Mouse (Mus musculus): ENCODE measurements at regions not wholly inside any gene's neighbourhood (a gene's known extent, or its start where the extent isn't known, plus 50 kb on each side); places are given as distances from the start of the nearest gene placed in this dataset.

GRCm38 (mm10) chr4:55929141-55929782 is 397.0 kb upstream of the Klf4 start:
- peak; percentile 11 for DNase-seq (ENCODE audit: low spot score)

GRCm38 (mm10) chr4:55928670-55929069 is 396.4 kb upstream of the Klf4 start:
- no peak for DNase-seq (ENCODE audit: low spot score)

GRCm38 (mm10) chr4:55928196-55928595 is 395.9 kb upstream of the Klf4 start:
- no peak for DNase-seq (ENCODE audit: low spot score)

- DNase-seq (ENCODE audit: low spot score), result no peak
These were observed 395.1 kb upstream of the Klf4 start for GRCm38 (mm10) chr4:55927391-55927790.

GRCm38 (mm10) chr4:55924974-55925373 is 392.7 kb upstream of the Klf4 start:
- no peak for DNase-seq (ENCODE audit: low spot score)

GRCm38 (mm10) chr4:55921217-55921616 is 389.0 kb upstream of the Klf4 start:
- DNase-seq (ENCODE audit: low spot score), result no peak

GRCm38 (mm10) chr4:55894116-55894885 is 362.0 kb upstream of the Klf4 start:
- no peak for DNase-seq (ENCODE audit: low spot score)

GRCm38 (mm10) chr4:55891656-55892055 is 359.4 kb upstream of the Klf4 start:
- DNase-seq (ENCODE audit: low spot score), result no peak

- DNase-seq (ENCODE audit: low spot score), result no peak
These were observed 355.3 kb upstream of the Klf4 start for GRCm38 (mm10) chr4:55887581-55887980.

- no peak for DNase-seq (ENCODE audit: low spot score)
These were observed 350.3 kb upstream of the Klf4 start for GRCm38 (mm10) chr4:55882541-55882940.

- peak; percentile 15 for DNase-seq (ENCODE audit: low spot score)
These were observed 343.0 kb upstream of the Klf4 start for GRCm38 (mm10) chr4:55875304-55875703.

- no peak for DNase-seq (ENCODE audit: low spot score)
These were observed 342.6 kb upstream of the Klf4 start for GRCm38 (mm10) chr4:55874875-55875274.

- DNase-seq (ENCODE audit: low spot score), result no peak
These were observed 342.0 kb upstream of the Klf4 start for GRCm38 (mm10) chr4:55874276-55874675.

GRCm38 (mm10) chr4:55860055-55860454 is 327.8 kb upstream of the Klf4 start:
- DNase-seq (ENCODE audit: low spot score), result no peak

- DNase-seq (ENCODE audit: low spot score), result no peak
These were observed 327.0 kb upstream of the Klf4 start for GRCm38 (mm10) chr4:55859211-55859761.

GRCm38 (mm10) chr4:55851430-55851829 is 319.2 kb upstream of the Klf4 start:
- DNase-seq (ENCODE audit: low spot score), result no peak

- DNase-seq (ENCODE audit: low spot score), result no peak
These were observed 318.8 kb upstream of the Klf4 start for GRCm38 (mm10) chr4:55851027-55851426.

GRCm38 (mm10) chr4:55843727-55844401 is 311.6 kb upstream of the Klf4 start:
- DNase-seq (ENCODE audit: low spot score), result peak; percentile 10

- DNase-seq (ENCODE audit: low spot score), result no peak
These were observed 306.3 kb upstream of the Klf4 start for GRCm38 (mm10) chr4:55838568-55838967.

- DNase-seq (ENCODE audit: low spot score), result no peak
These were observed 291.9 kb upstream of the Klf4 start for GRCm38 (mm10) chr4:55824047-55824760.

GRCm38 (mm10) chr4:55823583-55823982 is 291.3 kb upstream of the Klf4 start:
- DNase-seq (ENCODE audit: low spot score), result no peak

Measured in urinary bladder, postnatal 25 days (tissue).